Mouse (Mus musculus) neural tube, embryonic 10.5 days (tissue): Measurements from ENCODE around the gene Sipa1l1.
"Not testable (repeated sequence)": the region's sequence is repeated elsewhere in the genome, so short reads cannot be mapped to it uniquely, and the experiment has no call there.

Experiments
- DNase-seq: peaks from one replicate; pipeline ENCODE4 v3.0.0-alpha.2; 2017; ENCODE audit warnings: low spot score; ENCODE audit errors: extremely low spot score

The Sipa1l1 gene

DNA sequence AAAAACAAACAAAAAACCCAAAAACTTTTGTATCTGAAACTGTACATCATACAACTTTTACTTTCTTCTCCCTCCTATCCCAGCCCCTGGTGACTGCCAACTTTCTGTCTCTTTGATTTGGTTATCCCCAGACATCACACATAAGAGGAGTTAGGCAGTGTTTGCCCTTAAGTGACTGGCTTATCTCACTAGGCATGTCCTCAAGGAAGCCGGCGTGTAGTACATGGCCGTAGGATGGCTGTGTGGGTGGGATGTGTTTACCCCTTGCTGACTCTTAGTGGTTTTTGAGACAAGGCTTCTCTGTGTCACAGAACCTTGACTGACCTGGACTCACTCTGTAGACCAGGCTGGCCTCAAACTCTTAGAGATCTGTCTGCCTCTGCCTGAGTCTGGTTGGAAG, 6.6 kb downstream of the Sipa1l1 start:
- DNase-seq = no peak

DNA sequence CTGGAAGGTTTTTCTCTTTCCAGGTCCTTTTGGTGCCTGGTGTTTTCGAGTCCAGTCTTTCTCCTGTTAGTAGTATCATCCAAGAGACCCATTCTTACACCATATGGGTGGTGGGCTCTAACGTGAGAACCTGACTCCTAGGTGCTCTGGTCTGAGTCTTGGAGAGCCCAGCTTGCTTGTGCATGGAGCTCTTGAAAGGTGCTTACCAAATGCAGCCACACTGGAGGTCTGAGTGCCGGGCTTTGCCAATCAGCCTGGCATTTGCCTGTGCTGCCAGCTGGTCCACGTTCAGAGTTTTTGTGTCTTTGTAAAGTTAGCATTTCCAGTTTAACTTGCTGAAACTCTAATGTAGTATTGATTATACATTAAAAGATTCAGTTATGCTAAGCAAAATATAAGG, 9.5 kb downstream of the Sipa1l1 start:
- DNase-seq = no peak

DNA sequence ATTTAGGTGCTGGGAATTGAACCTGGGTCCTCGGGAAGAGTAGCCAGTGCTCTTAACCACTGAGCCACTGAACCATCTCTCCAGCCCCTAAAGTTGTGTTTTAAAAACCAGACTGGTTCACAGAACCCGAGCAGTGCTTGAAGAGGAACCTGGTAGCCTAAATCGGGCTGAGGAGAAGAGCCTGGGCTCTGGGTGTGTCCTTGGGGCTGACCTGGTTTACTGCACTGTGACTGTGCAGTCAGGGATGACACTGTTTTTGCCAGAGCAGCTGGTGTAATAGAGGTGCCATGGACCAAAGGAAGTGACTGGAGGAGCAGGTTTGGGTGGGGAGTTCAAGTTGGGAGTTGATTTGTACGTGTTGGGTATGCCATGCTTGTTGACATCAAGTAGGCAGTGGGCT, 10.5 kb downstream of the Sipa1l1 start:
- no peak for DNase-seq

DNA sequence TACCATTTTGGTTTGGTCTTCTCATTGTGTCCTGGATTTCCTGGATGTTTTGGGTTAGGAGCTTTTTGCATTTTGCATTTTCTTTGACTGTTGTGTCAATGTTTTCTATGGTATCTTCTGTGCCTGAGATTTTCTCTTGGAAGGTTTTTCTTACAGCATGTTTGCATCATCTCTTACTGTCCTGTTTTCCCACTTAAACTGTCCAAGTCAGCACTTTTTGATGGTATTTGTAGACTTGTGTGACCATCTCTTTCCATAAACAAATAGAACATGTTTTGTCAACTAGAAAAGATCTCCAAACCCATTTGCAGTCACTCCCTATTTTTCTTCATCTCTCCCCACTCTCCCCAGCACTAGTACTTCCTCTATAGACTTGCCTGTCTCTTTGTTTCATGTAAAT, 17.0 kb downstream of the Sipa1l1 start:
- not testable (repeated sequence) for DNase-seq

DNA sequence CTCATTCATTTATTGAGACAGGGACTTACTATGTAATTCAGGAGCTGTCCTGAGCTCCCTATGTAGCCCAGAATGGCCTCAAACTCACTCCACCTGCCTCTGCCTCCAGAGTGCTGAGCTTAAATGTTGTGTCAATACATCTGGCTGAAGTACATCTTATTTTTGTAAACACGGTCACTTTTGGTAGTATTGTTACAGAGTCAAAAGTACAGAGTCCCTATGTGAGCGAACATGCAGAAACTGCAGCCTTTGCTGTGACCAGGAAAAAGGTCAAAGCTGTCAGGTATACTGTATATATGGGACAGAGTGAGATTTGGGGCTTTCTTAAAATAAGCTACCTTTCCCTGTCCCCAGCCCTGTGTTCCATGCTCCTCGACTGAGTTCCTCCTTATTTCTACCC, 17.6 kb downstream of the Sipa1l1 start:
- DNase-seq = no peak

DNA sequence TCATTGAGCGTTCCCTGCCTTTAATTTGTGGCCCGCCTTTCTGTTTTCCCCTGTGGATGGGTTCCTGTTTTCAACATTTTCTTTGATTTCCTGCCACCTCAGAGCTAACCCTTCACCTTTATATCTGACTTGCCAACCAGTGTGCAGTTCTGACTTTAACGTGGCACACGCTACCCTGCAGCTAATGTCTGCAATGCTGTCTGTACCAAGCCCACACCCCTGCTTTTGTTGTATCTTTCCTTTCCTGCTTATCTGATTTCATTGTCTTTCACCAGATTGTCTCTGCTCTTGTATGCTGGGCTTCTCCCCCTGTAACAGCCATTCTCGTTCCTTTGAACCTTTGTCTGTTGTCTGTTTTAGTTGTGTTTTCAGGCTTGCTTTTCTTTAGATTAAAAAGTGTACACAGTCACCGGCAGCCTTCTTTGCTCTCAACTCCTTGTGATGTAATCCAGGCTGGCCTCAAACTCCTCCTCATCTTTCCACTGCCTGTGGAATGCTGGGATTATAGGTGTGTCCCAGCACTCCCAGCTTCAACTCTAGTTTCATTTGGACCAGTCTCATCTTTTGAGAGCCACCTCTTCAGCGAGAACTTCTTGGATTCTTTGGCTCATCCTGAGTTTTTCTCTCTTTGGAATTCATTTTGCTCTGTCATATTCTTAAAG, 18.2 kb downstream of the Sipa1l1 start:
- no peak for DNase-seq

DNA sequence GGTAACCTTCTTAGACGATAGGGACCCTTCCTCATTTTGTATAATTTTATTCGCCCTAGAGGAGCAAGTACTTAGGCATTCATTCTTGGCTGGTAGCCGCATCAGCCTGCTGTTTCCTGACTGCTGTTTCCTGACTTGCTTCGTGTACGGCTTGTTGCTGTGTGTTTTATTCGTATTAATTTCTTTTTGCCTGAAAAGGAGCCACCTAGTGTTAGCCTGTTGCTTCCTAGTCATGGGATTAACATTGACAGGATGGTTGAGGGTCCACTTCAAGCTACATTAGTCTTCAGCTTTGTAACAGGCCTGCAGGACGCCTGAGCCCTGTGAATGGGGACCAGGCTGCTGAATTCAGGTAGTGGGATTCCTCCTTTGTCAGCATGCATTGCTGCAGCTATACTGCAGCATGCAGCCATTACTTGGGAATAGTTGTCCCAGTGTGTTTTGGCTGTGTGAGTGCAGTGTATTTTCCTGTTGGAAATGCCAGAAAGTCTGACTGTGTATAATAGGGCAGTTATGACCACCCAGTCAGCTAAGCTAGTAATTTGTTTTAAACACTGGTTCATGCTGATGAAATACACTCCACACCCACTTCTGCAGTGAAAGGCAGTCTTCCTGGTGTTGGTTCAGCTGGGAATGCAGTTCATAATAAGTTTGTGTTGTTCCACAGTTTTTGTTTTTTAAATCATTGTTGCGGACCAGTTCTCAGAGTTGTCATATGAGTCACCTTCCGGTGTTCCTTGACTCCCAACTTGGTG, 19.4 kb downstream of the Sipa1l1 start:
- DNase-seq = no peak

DNA sequence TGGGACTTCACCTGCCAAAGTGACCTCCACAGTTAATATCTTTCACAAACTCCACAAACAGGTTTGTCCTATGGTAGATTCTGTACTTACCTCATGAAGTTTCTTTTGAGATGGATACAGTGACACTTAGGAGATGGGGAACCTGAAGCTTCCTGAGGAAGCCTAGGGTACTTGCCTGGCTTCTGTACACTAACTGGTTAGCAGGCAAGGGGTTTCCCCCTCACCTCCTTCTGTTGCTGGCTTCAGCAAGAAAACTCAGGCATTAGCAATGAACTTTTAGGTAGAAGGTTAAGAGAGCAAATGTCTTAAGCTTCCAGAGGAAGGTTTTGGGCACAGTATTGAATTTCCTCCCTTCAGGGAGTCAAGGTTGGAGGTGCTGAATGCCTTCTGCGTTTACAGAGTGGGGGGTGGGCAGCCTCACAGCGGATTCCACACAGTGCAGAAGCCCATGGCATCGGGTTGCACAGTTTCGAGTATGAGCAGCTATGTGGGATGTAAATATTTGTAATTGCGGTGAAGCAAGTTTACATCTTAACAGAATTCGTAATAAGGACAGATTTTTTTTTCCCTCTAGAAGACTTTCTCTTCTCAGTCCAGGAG, 20.1 kb downstream of the Sipa1l1 start:
- no peak for DNase-seq

DNA sequence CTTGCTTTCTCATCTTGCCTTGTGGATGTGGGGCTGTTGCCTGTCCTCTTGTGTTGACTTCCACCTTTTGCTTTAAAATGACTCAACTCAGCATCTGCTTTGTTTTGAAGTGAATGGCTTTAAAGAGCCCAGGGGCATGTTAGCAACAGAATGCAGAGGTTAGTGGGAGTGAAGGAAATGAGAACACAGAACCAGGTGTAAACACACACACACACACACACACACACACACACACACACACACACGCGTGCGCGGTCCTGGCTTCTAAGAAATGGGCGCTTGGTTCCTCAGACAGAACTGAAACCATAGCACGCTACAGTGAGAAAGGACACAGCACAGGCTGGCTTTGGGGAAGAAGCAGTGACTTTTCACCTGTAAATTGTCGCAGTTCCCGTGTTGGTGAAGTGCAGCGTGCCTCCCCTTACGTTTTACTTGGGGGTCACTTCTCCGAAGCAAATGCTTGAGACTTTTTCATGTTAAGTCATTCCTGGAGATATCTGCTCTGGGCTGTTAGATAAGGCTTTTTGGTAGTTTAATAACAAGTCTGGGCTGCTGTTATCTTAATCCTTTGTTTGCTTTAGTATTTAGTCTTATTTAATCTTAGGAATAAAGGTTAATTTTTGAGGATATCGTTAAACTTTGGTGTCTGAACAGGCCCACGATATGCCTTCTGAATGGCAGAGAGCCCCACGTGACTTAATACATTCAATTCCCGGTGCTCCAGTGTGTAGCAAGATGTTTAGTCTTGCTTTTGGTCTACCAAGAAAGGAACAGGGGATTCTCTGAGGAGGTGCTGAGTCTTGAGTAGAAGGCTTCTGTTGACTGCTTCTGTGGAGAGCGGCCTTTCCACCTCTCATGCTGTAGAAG, 20.8 kb downstream of the Sipa1l1 start:
- no peak for DNase-seq

DNA sequence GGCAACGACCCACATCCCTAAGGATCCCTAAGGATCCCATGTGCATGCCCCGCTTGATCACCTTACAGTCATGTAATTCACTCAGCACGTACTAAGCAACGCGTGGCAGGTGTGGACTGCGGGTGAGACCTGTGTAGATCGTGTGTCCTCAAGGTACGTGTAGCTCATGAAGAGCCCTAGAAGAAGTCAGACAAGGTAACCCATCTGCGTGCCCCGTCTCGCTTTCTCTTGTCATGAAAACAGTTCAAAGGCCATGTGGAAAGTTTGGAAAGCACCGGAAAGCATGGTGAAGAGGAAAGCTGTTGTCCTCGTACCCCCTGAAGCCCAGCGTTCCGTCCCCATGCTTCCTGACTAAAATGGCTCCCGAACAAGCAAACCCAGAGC, 21.5 kb downstream of the Sipa1l1 start:
- no peak for DNase-seq

DNA sequence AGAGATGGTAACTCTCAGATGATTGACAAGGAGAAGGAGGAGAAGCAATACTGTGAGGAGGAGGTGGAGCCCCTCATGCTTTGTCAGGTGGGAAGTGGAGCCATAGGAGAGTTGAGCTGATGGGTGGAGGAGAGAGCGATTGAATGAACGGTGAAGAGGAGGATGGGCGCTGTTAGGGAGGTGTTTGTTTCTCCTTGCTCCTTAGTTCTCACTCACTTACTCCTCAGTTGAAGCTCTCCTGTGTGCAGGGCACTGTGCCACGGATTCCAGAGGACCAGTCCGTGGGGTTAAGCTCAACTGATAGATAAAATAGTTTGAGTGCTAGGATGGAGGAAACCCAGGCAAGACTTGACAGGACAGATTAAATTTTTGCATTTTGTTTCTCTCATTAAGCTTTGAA, 22.6 kb downstream of the Sipa1l1 start:
- no peak for DNase-seq

DNA sequence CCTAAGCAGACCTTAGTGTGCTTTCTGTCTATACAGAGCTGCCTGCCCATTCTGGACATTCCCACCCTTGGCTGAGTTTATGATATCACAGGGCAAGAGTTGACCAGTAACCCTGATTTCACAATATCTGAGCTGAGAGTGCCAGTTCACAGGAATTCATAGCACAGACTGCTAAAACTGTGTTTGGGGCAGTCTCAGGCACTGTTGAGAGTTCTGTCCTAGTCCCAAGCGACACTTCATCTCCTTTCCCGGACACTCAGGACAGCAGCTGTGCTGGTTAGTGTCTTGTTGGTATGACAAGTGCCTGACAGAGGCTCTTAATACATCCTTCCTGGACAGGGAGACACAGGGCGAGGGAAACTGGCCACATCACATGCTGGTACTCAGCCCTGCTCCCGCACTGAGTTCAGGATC, 23.5 kb downstream of the Sipa1l1 start:
- DNase-seq = no peak

DNA sequence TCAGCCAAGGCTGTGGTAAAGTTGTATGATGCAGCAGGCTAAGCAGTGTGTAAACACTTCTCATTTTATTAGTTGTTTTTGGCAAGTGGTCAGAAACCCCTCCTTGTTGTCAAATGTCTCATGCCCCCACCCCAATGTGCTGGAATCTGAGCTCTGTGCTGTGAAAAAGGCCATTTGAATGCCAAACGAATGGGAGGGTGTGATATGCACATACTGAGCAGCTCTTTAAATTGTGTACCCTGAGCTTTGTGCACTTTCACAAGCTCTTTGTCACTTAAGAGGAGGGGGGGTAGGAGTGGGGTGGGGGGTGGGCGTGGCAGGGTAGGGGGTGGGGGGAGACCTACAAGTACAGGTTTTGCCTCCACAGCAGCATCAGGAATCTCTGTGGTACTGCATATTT, 24.4 kb downstream of the Sipa1l1 start:
- no peak for DNase-seq

DNA sequence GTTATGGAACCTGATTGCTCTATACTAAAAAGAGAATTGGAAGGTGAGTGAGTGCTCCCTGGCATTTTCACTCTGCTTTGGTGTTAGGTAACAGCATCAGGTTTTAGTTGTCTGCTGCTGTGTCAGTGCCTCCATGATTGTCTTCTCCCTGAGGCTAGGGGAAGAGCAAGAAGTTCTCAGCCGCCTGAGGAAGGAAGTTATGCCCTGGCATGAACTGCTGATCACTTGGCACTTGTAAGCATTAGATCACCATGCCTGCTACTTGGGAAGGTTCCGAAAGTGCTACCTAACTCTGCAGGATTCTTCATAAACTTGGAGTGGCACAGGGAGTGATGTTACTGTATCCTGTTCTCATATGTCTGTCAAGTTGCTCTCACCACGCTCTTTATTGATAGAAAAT, 25.8 kb downstream of the Sipa1l1 start:
- DNase-seq = no peak

DNA sequence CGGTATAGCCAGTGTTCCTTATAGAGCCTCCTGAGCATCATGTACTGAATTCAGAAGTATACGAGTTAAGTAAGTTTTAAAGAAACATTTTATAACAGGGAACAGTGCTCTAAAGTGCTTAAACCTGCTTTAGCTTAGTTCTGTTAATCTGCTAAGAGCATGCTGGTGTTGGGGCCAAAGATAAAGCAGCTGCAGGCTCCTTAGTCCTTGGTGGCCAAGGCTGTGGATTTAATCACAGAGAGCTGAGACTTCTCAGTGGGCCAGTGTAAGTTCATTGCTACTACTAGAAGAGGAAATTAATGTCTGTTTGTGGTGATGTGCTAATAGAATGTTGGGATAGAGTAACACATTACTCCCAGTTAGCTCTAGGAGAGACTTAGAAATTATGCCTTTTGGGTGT, 27.1 kb downstream of the Sipa1l1 start:
- DNase-seq = no peak

DNA sequence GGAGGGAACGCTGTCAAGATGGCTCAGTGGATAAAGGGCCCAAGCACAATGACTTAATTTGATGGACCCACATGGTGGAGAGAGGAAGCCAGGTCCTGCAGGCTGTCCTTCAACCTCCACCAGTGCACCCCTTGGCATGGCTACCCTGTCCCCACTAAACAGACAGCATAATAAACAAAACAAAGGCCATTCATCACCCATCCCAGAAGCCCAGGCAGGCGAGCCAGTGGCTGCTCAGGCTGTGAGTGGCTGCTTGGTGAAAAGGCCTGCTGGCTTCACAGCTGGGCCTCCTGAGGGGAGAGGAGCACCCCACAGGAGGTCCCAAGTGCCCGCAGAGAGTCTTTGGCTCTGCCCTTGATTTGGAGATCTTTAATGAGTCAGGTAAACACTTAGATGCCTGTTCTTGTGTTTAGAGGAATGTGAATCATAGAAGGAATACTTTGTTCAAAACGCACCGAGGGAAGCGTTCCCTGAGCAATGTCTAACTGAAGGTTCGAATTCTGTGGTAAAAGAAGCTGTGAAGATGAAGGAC, 27.6 kb downstream of the Sipa1l1 start:
- DNase-seq = no peak

DNA sequence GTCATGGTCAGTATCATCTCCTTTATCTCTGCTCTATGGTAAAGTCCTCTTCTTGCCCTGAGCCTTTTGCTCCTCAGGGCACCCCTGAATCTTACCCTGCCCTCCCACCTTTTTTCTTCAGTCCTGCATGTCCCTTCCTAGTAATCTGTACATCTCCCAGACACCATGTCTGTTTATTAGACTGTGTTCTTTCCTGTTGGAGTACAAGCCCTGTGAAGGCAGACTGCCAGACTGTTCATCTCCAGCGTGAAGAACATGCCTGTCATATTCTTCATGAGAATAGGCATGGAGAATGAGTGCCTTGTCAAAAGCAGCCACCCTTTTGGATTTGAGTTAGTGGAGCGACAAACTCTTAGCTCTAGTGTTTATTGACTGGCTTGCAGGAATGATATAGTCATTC, 28.1 kb downstream of the Sipa1l1 start:
- no peak for DNase-seq

DNA sequence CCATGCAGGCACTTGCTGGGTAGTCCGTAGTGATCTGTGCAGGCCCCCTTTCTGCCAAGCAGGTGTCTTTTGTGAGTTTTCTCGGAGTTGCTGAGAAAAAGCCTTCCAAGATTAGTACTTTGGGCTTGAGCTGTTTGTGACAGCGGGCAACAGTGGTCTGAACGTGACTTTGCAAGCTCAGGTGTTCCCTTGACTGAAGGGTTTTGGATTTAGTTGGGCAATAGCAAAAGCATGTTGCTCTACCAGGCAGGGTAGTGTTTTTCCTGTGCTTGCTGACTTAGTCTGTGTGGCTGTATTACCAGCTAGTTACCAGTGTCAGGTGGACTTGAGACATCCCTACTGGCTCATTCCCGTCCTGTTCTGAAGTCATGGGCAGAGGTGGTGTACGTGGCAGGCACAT, 30.2 kb downstream of the Sipa1l1 start:
- DNase-seq = no peak

DNA sequence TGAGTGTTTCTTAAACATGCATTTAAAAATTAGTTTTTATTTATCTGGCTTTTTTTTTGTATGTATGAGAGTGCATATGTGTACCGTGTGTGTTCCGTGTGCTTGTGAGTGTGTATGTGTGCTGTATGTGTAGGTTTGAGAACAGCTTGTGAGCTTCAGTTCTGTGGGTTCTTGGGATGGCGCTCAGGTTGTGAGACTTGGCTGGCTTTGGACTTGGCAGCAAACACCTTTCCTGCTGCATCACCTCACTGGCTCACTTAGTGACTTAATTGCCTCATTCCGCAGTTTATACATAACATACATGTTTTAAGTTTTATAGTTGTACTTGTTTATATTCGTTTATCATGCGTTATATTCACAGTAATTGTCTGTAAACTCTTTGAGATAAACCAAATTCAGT, 35.0 kb downstream of the Sipa1l1 start:
- no peak for DNase-seq

DNA sequence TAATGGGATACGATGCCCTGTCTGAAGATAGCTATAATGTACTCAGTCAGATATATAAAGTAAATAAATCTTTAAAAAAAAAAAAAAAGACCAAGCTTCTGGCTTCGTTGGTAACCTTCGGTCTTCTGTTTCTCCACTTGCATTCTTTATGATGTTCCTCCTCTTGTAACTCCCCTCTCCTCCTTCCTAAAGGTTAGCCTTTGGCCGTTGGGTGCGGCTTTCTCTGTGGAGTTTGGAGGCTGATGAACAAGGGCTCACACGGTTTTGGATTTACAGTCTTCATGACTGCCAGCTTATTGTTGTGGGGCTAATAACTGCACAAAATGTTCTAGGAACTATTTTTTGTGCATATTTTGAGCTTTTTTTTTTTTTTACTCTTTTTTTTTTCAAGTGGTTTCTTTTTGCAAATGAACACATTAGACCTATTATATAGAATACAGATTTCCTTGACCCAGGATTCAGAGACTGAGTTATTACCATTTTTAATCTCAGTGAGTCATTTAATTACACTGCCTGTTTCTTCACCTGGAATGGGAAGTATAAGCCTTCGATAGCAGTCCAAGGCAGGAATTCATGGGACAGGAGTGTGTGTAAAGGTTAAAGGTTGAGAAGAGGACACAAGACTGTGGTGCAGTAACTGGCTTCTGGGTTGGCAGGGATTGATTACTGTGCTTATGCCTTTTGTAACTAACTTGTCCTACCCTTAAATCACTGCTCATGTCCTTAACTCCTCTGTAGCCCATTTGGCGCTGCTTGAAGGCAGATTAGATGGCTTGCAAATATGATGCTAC, 37.9 kb downstream of the Sipa1l1 start:
- no peak for DNase-seq

DNA sequence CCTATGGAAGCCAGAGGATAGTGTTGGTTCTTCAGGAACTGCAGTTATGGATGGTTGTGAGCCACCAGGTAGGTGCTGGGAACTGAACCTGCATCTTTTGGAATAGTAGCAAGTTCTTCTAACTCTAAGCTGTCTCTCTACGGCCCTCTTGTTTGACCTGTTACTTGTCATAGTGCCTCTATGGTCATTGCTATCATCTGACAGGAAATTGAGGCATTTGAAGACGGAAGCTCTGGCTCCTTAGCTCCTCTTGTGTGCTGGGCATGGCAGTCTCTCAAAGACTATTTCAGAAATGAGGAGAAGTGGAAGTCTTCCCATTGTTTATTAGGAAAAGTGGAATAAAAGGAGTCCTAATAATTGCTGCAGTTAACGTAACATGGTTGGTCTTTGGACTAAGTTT, 38.9 kb downstream of the Sipa1l1 start:
- DNase-seq = no peak
